Mouse (Mus musculus) stomach, postnatal 0 days (tissue): ENCODE measurements around the gene Mturn. TPM values are rescaled to one million over a fixed set of nuclear protein-coding genes. Genes with fewer than 3 reads are reported as not detected.

ENCODE experiments used
- ATAC-seq: fragments of 200-750 bp; cut with Nextera tagmentation; 2 replicates; pipeline ENCODE4 v1.8.0; 2017; ENCODE audit not compliant: low FRiP score, low TSS enrichment
- DNase-seq: peaks from one replicate; pipeline ENCODE4 v3.0.0-alpha.2; 2016; ENCODE audit warnings: low spot score
- H3K27ac ChIP-seq: fragments of 300-500 bp; sonication (generic); replicated peaks from 2 replicates; pipeline ENCODE4 v1.5.1; 2014; ENCODE audit warnings: mild to moderate bottlenecking, control low read depth
- H3K27me3 ChIP-seq: fragments of 300-500 bp; sonication (generic); 2 replicates; pipeline ENCODE4 v1.6.1; 2014; ENCODE audit warnings: low read length; ENCODE audit not compliant: control insufficient read depth, insufficient read depth
- H3K36me3 ChIP-seq: fragments of 300-500 bp; sonication (generic); 2 replicates; pipeline ENCODE4 v1.6.1; 2014; ENCODE audit warnings: low read length, mixed read lengths; ENCODE audit not compliant: control insufficient read depth, insufficient read depth
- H3K4me1 ChIP-seq: fragments of 300-500 bp; sonication (generic); replicated peaks from 2 replicates; pipeline ENCODE4 v1.6.1; 2014; ENCODE audit warnings: antibody characterized with exemption; ENCODE audit not compliant: control insufficient read depth, insufficient read depth
- H3K4me2 ChIP-seq: fragments of 300-500 bp; sonication (generic); replicated peaks from 2 replicates; pipeline ENCODE4 v1.6.1; 2014; ENCODE audit warnings: low read depth, mild to moderate bottlenecking, control low read depth, moderate library complexity
- H3K4me3 ChIP-seq: fragments of 300-500 bp; sonication (generic); 2 replicates; pipeline ENCODE4 v1.5.1; 2014; ENCODE audit warnings: low read depth, low read length, control low read depth
- H3K9ac ChIP-seq: fragments of 300-500 bp; sonication (generic); 2 replicates; pipeline ENCODE4 v1.6.1; 2014; ENCODE audit warnings: mild to moderate bottlenecking, low read length, control low read depth, mixed read lengths
- H3K9me3 ChIP-seq: fragments of 300-500 bp; sonication (generic); 2 replicates; pipeline ENCODE4 v1.6.1; 2016; ENCODE audit warnings: low read length; ENCODE audit not compliant: control insufficient read depth
- CTCF ChIP-seq: IDR thresholded peaks from 2 replicates; pipeline ENCODE4 v1.5.1; 2016; ENCODE audit warnings: antibody characterized with exemption, low read depth, mild to moderate bottlenecking, moderate library complexity
- EP300 ChIP-seq: optimal IDR thresholded peaks from 2 replicates; pipeline ENCODE3; 2016; ENCODE audit warnings: antibody characterized with exemption
- WGBS: fragments of 180-500 bp; shearing (Covaris S2); extraction: QIAGEN DNeasy Blood & Tissue Kit; methylation state at CpG from one replicate; pipeline ENCODE4 v1.1.7; 2014; 5-methylcytosine and 5-hydroxymethylcytosine counted together
- polyA plus RNA-seq: library from polyadenylated mRNA; unstranded; fragments of >200 nt; fragmentation: Nextera tagmentation; extraction: Ambion mirVana; gene quantifications from 2 replicates; pipeline ENCODE4 v1.2.1, GENCODE M21; 2015

The Mturn gene
- polyA plus RNA-seq, 1 experiment from 2014 or later, result 3.3 TPM

DNA sequence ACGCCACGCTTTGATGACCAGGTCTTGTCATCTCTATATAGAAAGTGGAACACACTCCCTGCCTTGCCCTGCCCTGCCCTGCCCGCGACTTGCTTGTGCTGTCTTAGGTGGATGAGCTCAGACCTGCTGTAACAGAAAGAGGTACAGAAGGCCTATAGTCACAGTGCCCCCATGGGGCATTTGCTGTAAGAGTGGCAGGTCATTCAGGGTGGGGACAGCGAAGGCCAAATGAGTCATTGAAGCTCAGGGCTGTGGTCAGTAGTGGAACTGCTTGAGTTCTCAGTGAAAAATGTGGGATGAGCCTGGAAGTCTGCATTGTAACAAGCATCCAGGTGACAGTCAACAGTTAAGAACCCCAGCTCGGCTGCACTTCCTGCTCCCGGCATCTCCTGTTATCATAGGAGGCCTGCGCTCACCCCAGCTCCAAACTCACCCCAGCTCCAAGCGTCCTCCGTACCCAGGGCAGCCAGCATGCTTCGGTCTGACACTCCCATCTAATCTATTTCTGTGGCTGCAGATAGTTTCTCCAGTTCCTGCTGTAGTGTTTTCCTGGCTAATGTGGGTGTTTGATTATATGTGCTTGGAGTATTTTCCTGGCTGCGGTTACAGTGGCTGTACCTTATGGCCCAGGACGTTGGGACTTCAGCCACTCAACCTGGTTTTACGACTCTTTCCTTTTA lies 4.4 kb downstream of the Mturn start:
- TF ChIP-seq EP300, result no peak
- H3K9me3 ChIP-seq, result no peaks in the 10 kb centered on the region
- no peak overlapping the region for H3K27ac ChIP-seq
- no peak overlapping the region for H3K4me2 ChIP-seq
- WGBS, result 67% methylated on average over 14 of the region's 14 CpGs
- H3K9ac ChIP-seq, result no peak overlapping the region
- no peaks in the 10 kb centered on the region for H3K36me3 ChIP-seq
- H3K27me3 ChIP-seq, result no peaks in the 10 kb centered on the region
- DNase-seq (peak; percentile 48), ATAC-seq (peak; percentile 44)
- no peak overlapping the region for H3K4me3 ChIP-seq
- H3K4me1 ChIP-seq, result no peaks in the 10 kb centered on the region

DNA sequence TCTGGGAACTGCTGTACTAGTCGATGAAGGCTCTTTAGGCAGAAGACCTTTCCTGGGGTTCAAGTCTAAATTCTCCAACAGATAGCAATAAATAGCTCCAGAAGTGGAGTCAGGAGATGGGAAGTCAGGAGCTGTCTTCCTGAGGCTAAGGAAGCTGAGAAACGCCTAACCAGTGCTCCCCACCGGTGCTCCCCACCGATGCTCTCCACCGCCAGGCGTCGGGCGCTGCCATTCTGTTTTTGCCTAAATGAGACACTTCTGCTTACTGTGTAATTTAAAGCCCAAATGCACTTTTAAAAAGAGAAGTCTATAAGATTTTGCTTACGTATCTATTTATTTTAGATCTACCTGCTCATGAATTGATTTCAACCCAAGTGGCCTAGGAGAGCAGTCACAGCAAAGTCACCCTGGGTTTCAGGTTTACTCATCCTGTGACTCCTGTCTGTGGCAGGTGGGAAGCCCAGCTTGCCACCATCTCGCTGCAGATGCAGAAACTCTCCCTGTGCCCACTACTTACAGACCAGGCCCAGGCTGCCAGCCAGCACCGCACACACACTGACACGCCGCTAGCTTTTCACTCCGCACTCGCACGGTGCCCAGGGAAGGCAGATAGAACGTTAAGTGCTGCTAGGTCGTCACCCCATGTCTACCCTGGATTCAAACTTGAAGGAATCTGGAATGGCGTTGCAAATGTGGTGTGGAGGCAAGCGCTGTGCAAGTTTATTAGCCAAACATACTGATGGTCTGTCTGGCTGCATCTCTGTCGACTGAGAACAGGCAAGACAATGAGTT lies 5.7 kb downstream of the Mturn start:
- Histone ChIP-seq H3K36me3 (no peaks in the 10 kb centered on the region), H3K4me3 (no peak overlapping the region), H3K9me3 (no peaks in the 10 kb centered on the region), H3K4me2 (no peak overlapping the region), H3K9ac (no peak overlapping the region), H3K27me3 (no peaks in the 10 kb centered on the region), H3K27ac (no peak overlapping the region), H3K4me1 (no peaks in the 10 kb centered on the region)
- no peak for ATAC-seq
- 90% methylated on average over 21 of the region's 21 CpGs for WGBS
- DNase-seq, result no peak
- TF ChIP-seq EP300, result no peak
- TF ChIP-seq CTCF, result no peak

DNA sequence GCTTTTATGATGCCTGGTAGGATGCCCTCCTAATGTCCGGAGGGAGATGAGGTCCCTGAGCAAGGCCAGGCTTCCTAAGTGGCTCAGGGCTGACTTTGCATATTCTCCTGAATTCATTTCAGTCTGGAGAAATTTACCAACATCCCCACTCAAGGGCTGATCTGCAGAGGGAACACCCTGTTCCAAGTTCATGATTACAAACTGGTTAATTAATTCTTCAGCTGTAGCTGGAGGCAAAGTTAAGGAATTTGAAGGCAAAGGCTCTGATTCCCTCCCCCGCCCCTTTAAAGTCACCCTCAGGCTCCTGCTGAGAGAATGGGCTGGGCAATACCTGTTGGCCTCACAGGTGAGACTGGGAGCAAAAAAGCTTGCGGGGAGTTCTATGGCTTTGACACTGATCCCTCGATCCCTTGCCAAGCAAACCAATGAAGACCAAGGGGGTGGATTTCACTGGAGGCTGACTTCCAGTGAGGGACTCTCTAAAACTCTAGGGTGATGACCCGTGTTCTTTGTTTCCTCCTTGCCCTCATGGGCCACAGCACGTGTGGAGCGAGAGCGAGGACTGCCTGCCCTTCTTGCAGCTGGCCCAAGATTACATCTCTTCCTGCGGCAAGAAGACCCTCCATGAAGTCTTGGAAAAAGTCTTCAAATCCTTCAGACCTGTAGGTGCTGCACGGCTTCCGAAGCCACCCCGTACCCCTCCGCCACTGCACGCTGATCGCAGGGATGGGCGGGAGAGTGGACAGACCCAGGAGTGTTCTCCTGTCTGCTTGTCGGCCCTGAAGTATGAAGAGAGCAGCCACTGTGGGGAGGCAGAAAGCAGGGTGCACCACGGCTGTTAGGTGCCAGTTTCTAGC lies 7.3 kb downstream of the Mturn start:
- no peak overlapping the region for H3K4me3 ChIP-seq
- no peaks in the 10 kb centered on the region for H3K9me3 ChIP-seq
- no peak for TF ChIP-seq CTCF
- no peak for TF ChIP-seq EP300
- H3K4me2 ChIP-seq, result no peak overlapping the region
- DNase-seq (no peak), ATAC-seq (no peak)
- no peaks in the 10 kb centered on the region for H3K36me3 ChIP-seq
- no peaks in the 10 kb centered on the region for H3K4me1 ChIP-seq
- no peak overlapping the region for H3K9ac ChIP-seq
- H3K27me3 ChIP-seq, result no peaks in the 10 kb centered on the region
- no peak overlapping the region for H3K27ac ChIP-seq
- WGBS, result 79% methylated on average over 18 of the region's 18 CpGs

DNA sequence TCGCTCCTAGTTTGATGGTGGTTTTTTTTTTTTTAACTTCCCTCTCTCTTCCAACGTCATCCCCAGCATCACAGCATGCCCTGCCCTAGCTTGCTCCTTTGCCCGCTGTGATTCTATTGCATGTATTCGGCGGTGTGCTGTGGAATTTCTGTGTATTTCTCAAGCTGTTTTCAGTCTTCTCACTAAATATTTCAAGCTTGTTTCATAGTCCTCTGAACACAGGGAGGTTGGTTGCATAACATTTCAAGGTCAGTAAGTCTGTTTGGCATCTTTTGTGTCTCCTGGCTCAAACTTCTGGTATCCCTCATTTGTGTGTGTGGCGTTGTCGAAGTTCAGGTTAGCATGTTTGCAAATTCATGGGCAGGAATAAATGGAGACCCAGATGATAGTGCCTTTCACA lies 8.3 kb downstream of the Mturn start:
- TF ChIP-seq CTCF, result no peak
- TF ChIP-seq EP300, result no peak
- Histone ChIP-seq H3K9ac (no peak overlapping the region), H3K9me3 (no peaks in the 10 kb centered on the region), H3K4me2 (no peak overlapping the region), H3K4me1 (no peaks in the 10 kb centered on the region), H3K27ac (no peak overlapping the region), H3K4me3 (no peak overlapping the region), H3K36me3 (no peaks in the 10 kb centered on the region), H3K27me3 (no peaks in the 10 kb centered on the region)
- 85% methylated on average over 7 of the region's 7 CpGs for WGBS
- ATAC-seq (no peak), DNase-seq (no peak)

DNA sequence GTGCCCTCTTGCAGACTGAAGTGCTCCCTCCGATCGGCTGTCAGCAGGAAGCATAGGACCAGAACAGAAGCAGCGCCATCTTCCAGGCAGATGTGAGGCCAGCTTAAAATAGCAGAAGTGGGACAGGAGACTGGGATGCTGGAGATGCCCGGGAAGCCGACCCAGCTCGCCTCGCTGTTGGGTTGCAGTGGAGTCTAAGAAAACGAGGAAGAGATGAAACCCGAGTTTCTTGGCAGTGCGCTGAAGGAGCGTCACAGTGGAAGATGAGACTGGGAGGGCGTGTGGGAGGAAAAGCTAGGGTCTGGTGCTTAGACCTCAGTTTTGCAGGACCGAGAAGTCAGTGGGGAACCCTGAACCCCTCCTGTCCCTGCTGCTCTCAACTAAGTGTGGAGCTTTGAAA lies 9.4 kb downstream of the Mturn start:
- no peak for DNase-seq
- no peaks in the 10 kb centered on the region for H3K4me1 ChIP-seq
- TF ChIP-seq CTCF (no peak), EP300 (no peak)
- no peak overlapping the region for H3K4me2 ChIP-seq
- H3K9me3 ChIP-seq, result no peaks in the 10 kb centered on the region
- WGBS, result 82% methylated on average over 13 of the region's 13 CpGs
- H3K9ac ChIP-seq, result no peak overlapping the region
- no peak for ATAC-seq
- H3K36me3 ChIP-seq, result no peaks in the 10 kb centered on the region
- no peak overlapping the region for H3K4me3 ChIP-seq
- H3K27ac ChIP-seq, result no peak overlapping the region
- H3K27me3 ChIP-seq, result no peaks in the 10 kb centered on the region
